Mouse (Mus musculus): ENCODE measurements at regions not wholly inside any gene's neighbourhood (a gene's known extent, or its start where the extent isn't known, plus 50 kb on each side); places are given as distances from the start of the nearest gene placed in this dataset.

GRCm38 (mm10) chr11:25157135-25157860 lies 1053.3 kb downstream of the 5730522E02Rik start:
- DNase-seq, result no peak

DNA sequence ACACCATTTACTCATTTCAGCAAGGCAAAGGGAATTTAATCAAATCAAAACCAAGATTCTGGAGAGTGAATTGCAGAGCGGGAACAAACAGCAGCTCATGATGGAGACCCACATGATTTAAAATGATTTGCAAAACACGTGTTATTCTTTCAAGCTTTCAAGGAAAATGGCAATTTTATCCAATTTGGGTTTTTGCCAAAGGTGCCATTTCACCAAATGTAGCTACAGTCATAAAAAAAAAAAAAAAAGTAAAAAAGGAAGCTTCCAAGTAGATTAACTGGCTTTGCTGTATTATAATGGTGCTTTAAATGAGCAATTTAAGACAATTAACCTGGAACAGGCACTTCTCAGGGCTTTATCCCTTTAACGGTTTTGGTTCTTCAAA lies 1052.7 kb downstream of the 5730522E02Rik start:
- no peak for DNase-seq

DNA sequence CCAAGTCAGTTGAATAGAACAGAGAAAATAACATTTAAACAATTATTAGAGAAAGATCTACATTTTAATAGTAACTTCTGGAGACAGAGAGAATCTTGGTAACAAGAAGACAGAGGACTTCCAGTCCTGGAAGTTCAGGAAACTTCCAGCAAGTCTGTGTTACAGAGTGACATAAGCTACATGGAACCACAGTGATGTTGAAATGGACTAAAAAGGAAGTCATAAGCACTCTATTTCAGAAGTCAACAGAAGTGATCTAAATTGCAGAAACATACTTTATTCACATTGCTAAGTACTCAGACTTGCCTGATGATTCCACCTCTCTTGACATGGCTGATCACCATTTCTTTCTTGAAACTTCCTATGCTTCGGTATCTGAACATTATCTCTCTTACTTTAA lies 1051.7 kb downstream of the 5730522E02Rik start:
- DNase-seq, result no peak

GRCm38 (mm10) chr11:25167939-25168338 lies 1042.6 kb downstream of the 5730522E02Rik start:
- no peak for DNase-seq

DNA sequence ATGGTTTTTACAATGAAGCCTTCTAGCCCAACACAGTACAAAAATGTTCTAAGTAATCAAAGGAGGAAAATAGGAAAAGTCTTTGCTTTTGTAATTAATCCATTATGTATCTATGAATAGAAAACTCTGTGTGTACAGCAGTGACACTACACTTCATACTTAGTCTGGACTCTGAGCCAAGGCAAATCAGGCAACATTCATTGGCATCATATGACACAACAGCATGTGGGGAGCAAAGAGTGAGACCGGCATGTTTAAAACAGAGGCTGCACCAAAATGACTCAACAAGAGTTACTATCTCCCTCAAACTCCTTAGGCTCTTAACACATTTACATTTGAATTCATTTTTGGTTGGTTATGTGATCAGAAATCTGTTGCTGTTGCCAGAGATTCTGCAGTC lies 1039.5 kb downstream of the 5730522E02Rik start:
- no peak for DNase-seq
